Mouse (Mus musculus) gastrocnemius, postnatal 4 days (tissue): Measurements from ENCODE around the gene Nynrin. TPM values are rescaled to one million over a fixed set of nuclear protein-coding genes. Genes with fewer than 3 reads are reported as not detected.

Source experiments
- DNase-seq, 2 experiments: peaks; one replicate each; pipeline ENCODE4 v3.0.0; 2021 to 2022; ENCODE audit warnings: low spot score in 2 of 2, mixed read lengths in 2 of 2
- total RNA-seq, 2 experiments: library from RNA; stranded (reverse); gene quantifications; 2 replicates each; pipeline ENCODE4 v1.2.3; 2021

The Nynrin gene
- total RNA-seq, 2 experiments from 2014 or later, result 27.5 to 33.0 TPM

- DNase-seq, result no peak
Observed at GRCm38 (mm10) chr14:55922475-55923232, 68.8 kb downstream of the Nynrin start.

Other genes with a start within 250 kb of the Nynrin start
- 1 to 10 TPM; 2.7 to 3.2 TPM for gene Rec8, start 236.0 kb upstream of the Nynrin start, total RNA-seq
- gene Ipo4, start 218.1 kb upstream of the Nynrin start, total RNA-seq, result 100 to 1,000 TPM in 1 of 2 experiments, 10 to 100 TPM in 1; 97.6 to 104 TPM
- 1 to 10 TPM; 1.7 to 2.4 TPM for gene Gm49378, start 216.1 kb upstream of the Nynrin start, total RNA-seq
- 10 to 100 TPM; 46.8 to 47.8 TPM for gene Tm9sf1, start 210.2 kb upstream of the Nynrin start, total RNA-seq
- 1 to 10 TPM; 1.4 to 2.0 TPM for gene Tssk4, start 203.8 kb upstream of the Nynrin start, total RNA-seq
- 10 to 100 TPM; 27.2 to 27.5 TPM for gene Mdp1, start 193.5 kb upstream of the Nynrin start, total RNA-seq
- gene Gmpr2, start 182.1 kb upstream of the Nynrin start, total RNA-seq, result 10 to 100 TPM; 12.7 to 13.9 TPM
- gene Nedd8, start 181.9 kb upstream of the Nynrin start, total RNA-seq, result 100 to 1,000 TPM; 257 to 278 TPM
- 10 to 100 TPM; 21.6 to 21.7 TPM for gene Tinf2, start 172.2 kb upstream of the Nynrin start, total RNA-seq
- gene Tgm1, start 140.1 kb upstream of the Nynrin start, total RNA-seq, result under 1 TPM; 0.39 to 0.49 TPM
- gene Rabggta, start 131.7 kb upstream of the Nynrin start, total RNA-seq, result 10 to 100 TPM; 10.9 to 12.8 TPM
- 10 to 100 TPM; 40.1 to 41.3 TPM for gene Dhrs1, start 108.3 kb upstream of the Nynrin start, total RNA-seq
- 10 to 100 TPM; 16.9 to 18.5 TPM for gene Nop9, start 108.3 kb upstream of the Nynrin start, total RNA-seq
- under 1 TPM in 1 of 2 experiments, not detected in 1; 0.36 TPM for gene Cideb, start 95.6 kb upstream of the Nynrin start, total RNA-seq
- gene Ltb4r2, start 92.6 kb upstream of the Nynrin start, total RNA-seq, result under 1 TPM; 0.13 to 0.20 TPM
- gene Ltb4r1, start 88.0 kb upstream of the Nynrin start, total RNA-seq, result under 1 TPM; 0.49 to 0.64 TPM
- 10 to 100 TPM in 1 of 2 experiments, 1 to 10 TPM in 1; 9.2 to 11.3 TPM for gene Adcy4, start 69.9 kb upstream of the Nynrin start, total RNA-seq
- 10 to 100 TPM in 1 of 2 experiments, 1 to 10 TPM in 1; 9.4 to 10.7 TPM for gene Ripk3, start 65.1 kb upstream of the Nynrin start, total RNA-seq
- gene Nfatc4, start 30.9 kb upstream of the Nynrin start, total RNA-seq, result 10 to 100 TPM; 23.0 to 26.0 TPM
- under 1 TPM; 0.47 to 0.52 TPM for gene Cbln3, start 30.4 kb downstream of the Nynrin start, total RNA-seq
- 10 to 100 TPM; 15.7 to 16.9 TPM for gene Khnyn, start 30.9 kb downstream of the Nynrin start, total RNA-seq
- 10 to 100 TPM; 45.7 to 50.1 TPM for gene Sdr39u1, start 46.3 kb downstream of the Nynrin start, total RNA-seq
- gene Cma1, start 90.7 kb downstream of the Nynrin start, total RNA-seq, result 10 to 100 TPM; 70.9 to 91.6 TPM
- 1 to 10 TPM; 3.7 to 4.2 TPM for gene Cma2, start 97.0 kb downstream of the Nynrin start, total RNA-seq
- gene Mcpt1, start 164.0 kb downstream of the Nynrin start, total RNA-seq, result not detected
- gene Mcpt9, start 176.5 kb downstream of the Nynrin start, total RNA-seq, result not detected
- not detected for gene Mcpt2, start 188.0 kb downstream of the Nynrin start, total RNA-seq
- gene Mcpt4, start 208.3 kb downstream of the Nynrin start, total RNA-seq, result 10 to 100 TPM; 48.3 to 50.8 TPM
- gene Mcpt8, start 231.3 kb downstream of the Nynrin start, total RNA-seq, result not detected
- under 1 TPM; 0.56 to 0.96 TPM for gene Ctsg, start 248.6 kb downstream of the Nynrin start, total RNA-seq